Mouse (Mus musculus) Patski (cell line): ENCODE results near the gene Gm49383. TPM values are rescaled to one million over a fixed set of nuclear protein-coding genes. Genes with fewer than 3 reads are reported as not detected.
A peak's percentile ranks its signal among the peaks of the same experiment; 100 is the strongest.
"Not testable (repeated sequence)": the region's sequence is repeated elsewhere in the genome, so short reads cannot be mapped to it uniquely, and the experiment has no call there.

Source experiments
- ATAC-seq: fragments of 100-300 bp; one replicate; pipeline ENCODE4 v1.8.0; 2021
- CTCF ChIA-PET: fragments of 350-600 bp; sonication (Branson Sonifier 250); formaldehyde crosslinking; loops from one replicate; lab custom pipeline; 2022; ENCODE audit warnings: inconsistent platforms; lab: Charles Lee
- POLR2A ChIA-PET: fragments of 350-600 bp; sonication (Branson Sonifier 250); formaldehyde crosslinking; loops from one replicate; lab custom pipeline; 2022; ENCODE audit warnings: antibody characterized with exemption, inconsistent platforms; lab: Charles Lee
- DNase-seq: peaks from one replicate; pipeline ENCODE4 v3.0.0-alpha.2; 2011; ENCODE audit warnings: low read depth, low spot score
- H3K27me3 ChIP-seq: fragments of 371-371 bp; one replicate; pipeline ENCODE4 v1.5.1; 2021
- CTCF ChIP-seq: fragments of 100-300 bp; IDR thresholded peaks from one replicate; pipeline ENCODE4 v1.5.1; 2021
- in situ Hi-C: fragments of 300-500 bp; cut with MboI; formaldehyde crosslinking; loops from 3 replicates; pipeline ENCODE4 v1.11.1; 2018; ENCODE audit warnings: low pct_unique_long_range_greater_than_20kb, mixed read lengths
- polyA plus RNA-seq: library from polyadenylated mRNA; unstranded; gene quantifications from one replicate; pipeline ENCODE4 v1.2.3, GENCODE M21; 2021

Gene Gm49383
- polyA plus RNA-seq, 1 experiment from 2014 or later = 6.5 TPM

DNA sequence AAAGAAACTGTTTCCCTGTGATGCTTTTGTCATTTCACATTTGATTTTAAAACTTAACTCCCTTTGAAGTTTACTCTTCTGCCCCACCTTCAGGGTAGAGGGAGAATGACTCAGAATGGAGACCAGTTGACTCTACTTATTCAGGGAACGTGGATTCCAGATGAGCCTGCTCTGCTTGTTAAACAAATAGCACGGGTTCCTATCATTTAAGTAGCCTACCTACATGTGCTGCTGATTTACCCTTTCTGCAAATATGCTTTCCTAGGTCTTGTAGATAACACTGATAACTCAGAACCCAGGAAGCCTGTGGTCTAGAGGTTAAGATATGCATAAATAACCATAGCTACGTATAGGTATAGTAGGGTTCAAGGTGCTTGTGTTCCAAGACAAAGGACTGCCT, 32.0 kb downstream of the Gm49383 start:
- DNase-seq (no peak), ATAC-seq (no peak)
- in situ Hi-C loops = no loop called here
- POLR2A ChIA-PET = no interaction called here
- TF ChIP-seq CTCF = no peak
- CTCF ChIA-PET = no interaction called here
- H3K27me3 ChIP-seq = no peaks in the 10 kb centered on the region

DNA sequence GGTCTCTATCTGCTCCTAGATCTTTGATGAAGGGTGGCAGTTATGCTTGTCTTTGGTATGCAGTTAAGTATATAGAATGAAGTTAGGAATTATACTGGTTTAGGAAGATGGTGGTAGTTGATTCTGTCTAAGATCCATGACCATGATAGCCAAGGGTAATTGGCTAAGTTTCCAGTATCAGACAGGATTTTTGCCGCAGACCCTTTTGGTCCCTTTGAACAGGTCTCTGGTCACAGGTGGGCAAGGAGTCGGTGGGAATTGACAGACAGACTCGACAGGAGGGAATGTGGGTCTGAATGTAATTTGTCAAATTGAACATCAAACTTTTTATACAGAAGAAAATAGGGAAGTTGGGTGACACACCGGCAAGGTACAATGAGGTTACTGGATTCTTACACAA, 33.3 kb downstream of the Gm49383 start:
- POLR2A ChIA-PET, ATAC-seq, H3K27me3 ChIP-seq, DNase-seq, CTCF ChIA-PET, in situ Hi-C loops: not testable (repeated sequence)

DNA sequence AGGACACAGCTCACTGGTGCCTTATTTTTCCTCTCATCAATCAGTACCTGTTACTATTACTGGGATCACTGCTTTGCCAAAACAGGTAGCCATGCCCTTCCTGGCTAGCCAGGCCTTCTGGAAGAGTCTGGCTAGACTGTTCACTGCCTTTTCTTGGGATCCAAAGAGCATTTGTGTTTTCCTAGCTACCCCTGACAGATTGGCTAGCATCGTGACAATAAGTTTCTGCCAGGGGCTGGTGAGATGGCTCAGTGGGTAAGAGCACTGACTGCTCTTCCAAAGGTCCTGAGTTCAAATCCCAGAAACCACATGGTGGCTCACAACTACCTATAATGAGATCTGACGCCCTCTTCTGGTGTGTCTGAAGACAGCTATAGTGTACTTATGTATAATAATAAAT, 36.2 kb downstream of the Gm49383 start:
- ATAC-seq, POLR2A ChIA-PET, DNase-seq, H3K27me3 ChIP-seq, CTCF ChIA-PET, in situ Hi-C loops: not testable (repeated sequence)

DNA sequence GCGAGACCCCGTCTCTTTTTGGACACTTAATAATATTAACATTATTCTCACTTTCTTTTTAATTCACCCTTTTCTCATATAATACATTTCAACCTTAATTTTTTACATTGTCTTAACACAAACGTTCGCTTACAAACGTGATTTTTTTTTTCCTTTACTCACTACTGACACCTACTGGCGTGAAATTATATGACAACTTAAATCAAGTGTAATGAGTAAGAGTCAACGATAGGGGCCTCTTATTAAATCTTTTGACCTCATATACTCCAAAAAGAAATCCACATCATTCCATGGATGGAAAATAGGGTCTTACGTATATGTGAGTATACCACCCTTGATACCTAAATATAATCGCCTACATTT, 37.3 kb downstream of the Gm49383 start:
- DNase-seq (no peak), ATAC-seq (peak; percentile 18)
- no peaks in the 10 kb centered on the region for H3K27me3 ChIP-seq
- in situ Hi-C loops = no loop called here
- CTCF ChIA-PET = interaction anchor here (1.6 kb wide), 1 partner anchor 11 kb away, joined by 3 read pairs; no protein-coding TSS in a partner anchor
- TF ChIP-seq CTCF = peak; percentile 69
- POLR2A ChIA-PET = no interaction called here

DNA sequence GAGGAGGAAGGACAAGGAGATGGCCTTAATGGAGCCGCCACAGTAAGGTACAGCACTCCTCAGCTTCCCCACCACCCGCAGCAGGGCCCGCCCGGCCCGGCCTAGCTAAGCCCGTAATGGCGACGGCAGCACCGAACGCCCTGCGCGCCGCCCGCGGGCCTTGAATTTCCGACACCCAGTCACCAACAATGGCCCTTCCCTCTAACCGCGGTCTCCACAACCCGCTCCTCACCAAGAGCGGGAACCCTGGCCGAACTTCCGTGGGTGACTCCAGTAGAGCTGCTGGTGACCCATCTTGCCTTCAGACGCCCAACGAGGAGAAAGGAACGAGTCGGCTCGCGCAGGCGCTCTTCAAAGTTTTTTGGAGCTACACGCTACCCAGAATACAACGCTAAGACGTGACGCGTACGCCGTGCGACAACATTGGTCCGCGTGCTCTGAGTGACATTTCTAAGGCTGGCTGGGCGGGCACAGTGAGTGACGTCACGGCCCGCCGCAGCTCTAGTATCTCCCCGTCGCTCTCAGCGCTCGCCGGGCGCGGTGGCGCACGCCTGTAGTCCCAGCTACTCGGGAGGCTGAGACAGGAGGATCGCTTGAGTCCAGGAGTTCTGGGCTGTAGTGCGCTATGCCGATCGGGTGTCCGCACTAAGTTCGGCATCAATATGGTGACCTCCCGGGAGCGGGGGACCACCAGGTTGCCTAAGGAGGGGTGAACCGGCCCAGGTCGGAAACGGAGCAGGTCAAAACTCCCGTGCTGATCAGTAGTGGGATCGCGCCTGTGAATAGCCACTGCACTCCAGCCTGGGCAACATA, 37.9 kb downstream of the Gm49383 start, which contains the start of gene Rps29:
Rps29 (minus strand) TSS at position 422 of the 813 bp plus-strand sequence.
- H3K27me3 ChIP-seq, POLR2A ChIA-PET, in situ Hi-C loops: not testable (repeated sequence)
- peak; percentile 97 for DNase-seq
- CTCF ChIA-PET = interaction anchor here (1.6 kb wide), 1 partner anchor 10 kb away, joined by 3 read pairs; no protein-coding TSS in a partner anchor
- peak; percentile 93 for ATAC-seq

DNA sequence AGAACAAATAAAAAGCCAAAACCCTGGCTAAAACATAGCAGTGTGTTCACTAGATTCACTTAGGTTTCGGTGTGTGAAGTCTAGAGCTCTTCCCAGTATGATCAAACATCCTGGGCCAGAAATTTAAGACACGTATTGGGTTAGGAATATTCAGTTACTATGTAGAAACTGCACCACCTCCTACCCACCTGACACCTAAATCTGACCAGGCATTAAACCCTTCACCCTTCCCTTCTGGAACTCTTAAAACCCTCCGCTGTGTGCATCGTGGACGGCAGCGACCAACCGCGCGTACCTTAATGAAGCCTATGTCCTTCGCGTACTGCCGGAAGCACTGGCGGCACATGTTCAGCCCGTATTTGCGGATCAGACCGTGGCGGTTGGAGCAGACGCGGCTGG, 38.5 kb downstream of the Gm49383 start:
- POLR2A ChIA-PET = interaction anchor here (1.4 kb wide), 1 partner anchor 25 kb away, joined by 3 read pairs; the partner anchor contains the start of genes Mgat2 and Rpl36al
- ATAC-seq (peak; percentile 13), DNase-seq (no peak)
- in situ Hi-C loops = no loop called here
- TF ChIP-seq CTCF = no peak
- no peaks in the 10 kb centered on the region for H3K27me3 ChIP-seq
- CTCF ChIA-PET = interaction anchor here (1.6 kb wide), 1 partner anchor 10 kb away, joined by 3 read pairs; no protein-coding TSS in a partner anchor

DNA sequence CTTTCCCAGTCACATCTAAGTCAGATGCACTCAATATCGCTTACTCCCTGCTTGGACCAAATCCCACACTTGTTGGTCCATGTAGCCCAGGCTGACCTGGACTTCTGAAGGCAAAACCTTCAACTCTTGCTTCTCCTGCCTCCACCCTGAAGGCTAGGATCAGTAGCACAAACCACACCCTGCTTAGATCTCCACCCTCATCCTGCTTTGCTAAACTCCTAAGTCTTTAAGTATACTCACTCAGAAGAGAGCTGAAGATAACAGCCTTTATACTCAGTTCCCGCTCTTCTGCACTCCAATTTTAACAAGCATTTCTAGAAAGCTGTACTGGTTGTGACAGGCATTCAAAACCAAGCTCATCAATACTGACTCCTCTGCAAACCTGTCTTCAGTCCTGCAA, 39.8 kb downstream of the Gm49383 start:
- DNase-seq = no peak
- in situ Hi-C loops = no loop called here
- no peak for TF ChIP-seq CTCF
- H3K27me3 ChIP-seq = no peaks in the 10 kb centered on the region
- POLR2A ChIA-PET = interaction anchor here (1.4 kb wide), 1 partner anchor 27 kb away, joined by 3 read pairs; the partner anchor contains the start of genes Mgat2 and Rpl36al
- CTCF ChIA-PET = no interaction called here
- ATAC-seq = no peak

DNA sequence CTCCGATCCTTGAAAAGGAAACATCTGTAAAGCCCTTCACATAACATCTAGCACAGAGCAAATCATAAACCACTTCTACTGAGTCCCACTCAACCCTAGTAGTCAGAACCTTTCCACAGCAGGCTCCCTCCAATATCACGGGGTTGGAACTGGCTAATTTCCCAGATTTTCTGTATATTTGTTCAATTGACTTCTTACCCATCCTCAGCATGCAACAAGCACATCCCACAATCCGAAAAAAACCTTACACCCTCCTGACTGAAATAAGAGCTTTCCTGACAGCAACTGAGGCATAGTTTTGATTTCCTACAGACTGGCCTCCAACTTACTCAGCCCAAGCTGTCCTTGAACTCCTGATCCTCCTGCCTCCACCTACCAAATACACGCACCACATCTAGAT, 40.5 kb downstream of the Gm49383 start:
- ChIA-PET CTCF (no interaction called here), POLR2A (no interaction called here)
- no peaks in the 10 kb centered on the region for H3K27me3 ChIP-seq
- ATAC-seq = no peak
- no peak for TF ChIP-seq CTCF
- in situ Hi-C loops = no loop called here
- no peak for DNase-seq

DNA sequence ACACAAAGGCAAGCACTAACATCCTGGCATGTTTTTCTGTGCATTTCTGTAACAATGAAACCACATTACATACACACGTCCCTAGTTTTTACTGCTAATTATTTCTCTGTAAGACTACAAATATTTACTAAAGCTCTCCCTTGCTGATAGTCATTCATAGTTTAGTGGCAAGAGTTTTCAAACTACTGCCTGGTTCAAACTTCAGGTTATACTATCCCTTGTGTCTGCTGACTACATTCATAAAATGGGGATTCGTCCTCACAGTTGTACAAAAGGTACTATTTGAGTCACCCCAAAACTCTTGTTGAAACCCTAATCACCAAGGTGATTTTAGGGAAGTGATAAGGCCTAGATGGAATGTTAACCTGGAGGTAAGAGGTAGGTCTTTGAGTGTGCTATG, 41.0 kb downstream of the Gm49383 start:
- ATAC-seq (no peak), DNase-seq (no peak)
- ChIA-PET CTCF (no interaction called here), POLR2A (no interaction called here)
- no peaks in the 10 kb centered on the region for H3K27me3 ChIP-seq
- no peak for TF ChIP-seq CTCF
- in situ Hi-C loops = no loop called here

DNA sequence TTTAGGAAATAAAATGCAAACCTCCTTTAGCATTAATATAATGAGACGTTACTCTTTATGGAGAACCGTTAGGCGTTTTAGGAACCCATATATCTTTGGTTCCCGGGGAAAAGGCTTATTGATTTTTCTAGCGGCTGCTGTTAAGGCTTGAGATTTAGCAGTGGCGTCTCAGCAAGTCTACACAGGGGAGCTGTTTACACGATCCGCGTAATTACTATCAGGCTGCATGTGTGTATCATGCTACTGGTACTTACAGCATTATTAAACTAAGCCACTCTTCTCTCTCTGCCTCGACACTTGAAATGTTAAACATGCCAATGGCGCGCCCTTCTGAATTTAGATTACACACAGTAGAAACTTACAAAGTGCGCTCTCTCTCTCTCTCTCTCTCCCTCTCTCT, 46.9 kb downstream of the Gm49383 start:
- ChIA-PET POLR2A (no interaction called here), CTCF (no interaction called here)
- no peak for ATAC-seq
- TF ChIP-seq CTCF = no peak
- no peak for DNase-seq
- in situ Hi-C loops = no loop called here
- H3K27me3 ChIP-seq = no peaks in the 10 kb centered on the region

DNA sequence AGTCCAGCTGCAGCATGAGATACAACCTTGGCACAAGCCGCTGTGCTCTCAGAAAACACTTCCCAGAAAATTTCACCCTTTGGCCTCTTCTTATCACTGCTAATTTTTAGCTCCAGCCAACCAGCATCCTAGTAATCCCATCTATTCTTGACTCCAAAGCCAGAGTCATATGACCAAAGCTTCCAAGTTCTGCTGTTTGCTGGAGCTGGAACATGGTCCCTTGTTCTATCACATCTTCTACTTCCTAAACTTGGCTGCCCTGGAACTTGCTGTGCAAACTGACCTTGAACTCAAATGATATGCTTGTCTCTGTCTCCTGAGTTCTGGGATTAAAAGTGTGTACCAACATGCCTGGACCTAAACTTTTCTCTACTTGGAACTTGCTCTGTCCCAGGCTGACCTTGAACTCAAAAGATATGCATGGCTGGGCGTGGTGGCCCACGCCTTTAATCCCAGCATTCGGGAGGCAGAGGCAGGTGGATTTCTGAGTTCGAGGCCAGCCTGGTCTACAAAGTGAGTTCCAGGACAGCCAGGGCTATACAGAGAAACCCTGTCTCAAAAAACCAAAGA, 49.7 kb downstream of the Gm49383 start:
- no peak for DNase-seq
- in situ Hi-C loops = no loop called here
- no peak for TF ChIP-seq CTCF
- no peaks in the 10 kb centered on the region for H3K27me3 ChIP-seq
- CTCF ChIA-PET = interaction anchor here (0.9 kb wide), 1 partner anchor 15 kb away, joined by 3 read pairs; no protein-coding TSS in a partner anchor
- ATAC-seq = no peak
- POLR2A ChIA-PET = no interaction called here
